10 mouse cellular contexts compared by ENCODE assay signal in the genomic region with DNA sequence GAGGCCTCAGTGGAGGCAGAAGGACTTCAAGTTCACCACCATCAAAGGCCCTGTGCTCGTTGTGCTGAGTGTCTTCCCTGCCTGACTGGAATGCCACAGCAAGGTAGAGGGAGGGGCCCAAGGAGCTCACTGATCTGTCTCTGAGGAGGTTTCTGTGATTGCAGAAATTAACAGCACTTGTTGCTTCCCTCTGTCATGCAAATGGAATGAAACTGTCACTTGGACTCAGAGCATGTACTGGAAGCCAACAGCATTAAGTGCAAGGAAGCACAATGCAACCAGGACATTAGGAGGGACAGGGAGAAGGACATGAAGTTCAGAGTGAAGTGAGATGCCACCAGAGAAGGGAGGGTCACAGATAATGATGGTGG.
DNase-seq lines count a peak whose midpoint lies in the region; ATAC-seq and TF ChIP-seq lines count a peak whose summit lies in the region.
"Had no signal": no experiment of that assay in that cellular context is flagged by ENCODE, and none has a peak within 500 bp of the region (broad histone marks: within the 10 kb centered on the region; RNA-seq: fewer than 3 reads in every experiment).

No protein-coding gene starts in this region.

- TF ChIP-seq CTCF in hindbrain, postnatal 0 days (IDR thresholded peaks at IDR 0.05; ENCODE audit: low read depth), result no peak

- no peaks in the 10 kb centered on the region for H3K9me3 ChIP-seq in hindbrain, postnatal 0 days (ENCODE audit: low read length)
- no peaks in the 10 kb centered on the region for H3K9me3 ChIP-seq in hindbrain, embryonic 14.5 days (ENCODE audit: control insufficient read depth, low read length)
- no peaks in the 10 kb centered on the region for H3K9me3 ChIP-seq in forebrain, embryonic 14.5 days (replicated peaks; ENCODE audit: control insufficient read depth, low read length)

- no peak overlapping the region for H3K4me3 ChIP-seq in hindbrain, postnatal 0 days (ENCODE audit: low read length)
- no peak overlapping the region for H3K4me3 ChIP-seq in hindbrain, embryonic 14.5 days (replicated peaks; ENCODE audit: low read length)
- no peak overlapping the region for H3K4me3 ChIP-seq in forebrain, embryonic 14.5 days (ENCODE audit: low read depth, low read length)

- DNase-seq in hindbrain, postnatal 0 days (ENCODE audit: low spot score), result no peak
- DNase-seq in hindbrain, embryonic 14.5 days (ENCODE audit: low spot score), result no peak
- peak; percentile 83 for DNase-seq in ZHBTc4 (ENCODE audit: low read depth, low spot score)
- DNase-seq in forebrain, embryonic 14.5 days (ENCODE audit: low spot score), result no peak
- no peak for DNase-seq in adrenal gland, postnatal 10 days
- no peak for DNase-seq in layer of hippocampus, postnatal 10 days (ENCODE audit: low spot score in 2 of 2)
- DNase-seq: gastrocnemius, postnatal 25 days; kidney, postnatal 25 days; lung, adult 2 months had no signal

- no peaks in the 10 kb centered on the region for H3K27me3 ChIP-seq in hindbrain, postnatal 0 days (ENCODE audit: insufficient read depth, low read length)
- no peaks in the 10 kb centered on the region for H3K27me3 ChIP-seq in hindbrain, embryonic 14.5 days (ENCODE audit: control insufficient read depth, insufficient read depth, low read length)
- no peaks in the 10 kb centered on the region for H3K27me3 ChIP-seq in forebrain, embryonic 14.5 days (replicated peaks; ENCODE audit: control insufficient read depth, insufficient read depth, low read length)

- no peak for ATAC-seq in hindbrain, postnatal 0 days
- ATAC-seq in hindbrain, embryonic 14.5 days (ENCODE audit: low FRiP score), result no peak
- 0 out of 2 replicates have a peak, but pooled peaks have one; percentile 14 for ATAC-seq in forebrain, embryonic 14.5 days
- peak; percentile 28; the same call in 1 of the 2 replicates for ATAC-seq in megakaryocyte-erythroid progenitor cell, adult 5-6 weeks (replicated peaks; ENCODE audit: low FRiP score, low TSS enrichment, poor library complexity, severe bottlenecking)

- no peaks in the 10 kb centered on the region; the same call in 1 of the 2 replicates for H3K4me1 ChIP-seq in hindbrain, postnatal 0 days (ENCODE audit: insufficient read depth, low read length)
- H3K4me1 ChIP-seq in hindbrain, embryonic 14.5 days (replicated peaks; ENCODE audit: control insufficient read depth, insufficient read depth, low read length), result no peaks in the 10 kb centered on the region; the same call in 1 of the 2 replicates
- no peaks in the 10 kb centered on the region; the same call in 1 of the 2 replicates for H3K4me1 ChIP-seq in forebrain, embryonic 14.5 days (ENCODE audit: control insufficient read depth, insufficient read depth, low read length)

- no peak overlapping the region for H3K4me2 ChIP-seq in hindbrain, postnatal 0 days (ENCODE audit: low read depth, low read length)
- no peak overlapping the region for H3K4me2 ChIP-seq in hindbrain, embryonic 14.5 days (replicated peaks)
- no peak overlapping the region for H3K4me2 ChIP-seq in forebrain, embryonic 14.5 days (ENCODE audit: low read length)

- WGBS in hindbrain, postnatal 0 days, result 40% methylated on average over 1 of the region's 1 CpGs
- WGBS in hindbrain, embryonic 14.5 days, result 50% methylated on average over 1 of the region's 1 CpGs
- WGBS in forebrain, embryonic 14.5 days, result 38% methylated on average over 1 of the region's 1 CpGs

- no peaks in the 10 kb centered on the region for H3K36me3 ChIP-seq in hindbrain, postnatal 0 days (ENCODE audit: insufficient read depth, low read length)
- H3K36me3 ChIP-seq in hindbrain, embryonic 14.5 days (replicated peaks; ENCODE audit: control insufficient read depth, insufficient read depth), result no peaks in the 10 kb centered on the region
- no peaks in the 10 kb centered on the region for H3K36me3 ChIP-seq in forebrain, embryonic 14.5 days (ENCODE audit: control insufficient read depth, insufficient read depth, low read length)

- no peak overlapping the region for H3K9ac ChIP-seq in hindbrain, postnatal 0 days (replicated peaks; ENCODE audit: low read length)
- H3K9ac ChIP-seq in hindbrain, embryonic 14.5 days, result no peak overlapping the region
- no peak overlapping the region for H3K9ac ChIP-seq in forebrain, embryonic 14.5 days (ENCODE audit: low read length)

- 0 out of 2 replicates have a peak overlapping the region, but pooled peaks have one; percentile 27 for H3K27ac ChIP-seq in hindbrain, postnatal 0 days
- no peak overlapping the region for H3K27ac ChIP-seq in hindbrain, embryonic 14.5 days
- 0 out of 2 replicates have a peak overlapping the region, but pooled peaks have one; percentile 29 for H3K27ac ChIP-seq in forebrain, embryonic 14.5 days (ENCODE audit: low read depth, low read length)

Comparison
In these comparisons a context has a peak if more than half of its experiments do, and no peak if none do; other contexts are left out.
1. ATAC-seq: peak in forebrain, embryonic 14.5 days (single experiment) and megakaryocyte-erythroid progenitor cell, adult 5-6 weeks (single experiment); none in hindbrain, postnatal 0 days (single experiment) and hindbrain, embryonic 14.5 days (single experiment).